Mouse (Mus musculus) induced T-regulatory cell, adult 2 months (primary cell): Measurements from ENCODE around the gene Pfkfb3.

Experiments used
- DNase-seq: peaks from one replicate; pipeline ENCODE4 v3.0.0-alpha.2; 2012; ENCODE audit warnings: low read depth

Pfkfb3 gene

DNA sequence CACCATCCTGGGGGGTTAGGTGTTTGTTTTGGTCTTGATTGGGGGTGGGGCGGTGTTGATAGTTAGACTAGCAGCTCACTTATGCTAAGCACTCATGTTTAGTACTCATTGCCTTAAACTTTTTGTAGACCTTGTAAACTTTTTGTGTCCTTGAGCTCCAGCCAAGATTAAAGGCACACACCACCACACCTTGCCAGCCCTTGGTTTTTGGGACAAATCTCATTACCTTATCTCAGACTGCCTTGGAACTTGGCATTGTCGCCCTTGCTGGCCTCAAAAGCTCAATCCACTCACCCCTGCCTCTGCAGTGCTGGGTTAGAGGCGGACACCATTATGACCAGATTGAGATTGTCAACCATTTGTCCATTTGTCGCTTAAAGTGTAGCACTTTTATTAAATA lies 125.3 kb downstream of the Pfkfb3 start:
- DNase-seq: no peak

DNA sequence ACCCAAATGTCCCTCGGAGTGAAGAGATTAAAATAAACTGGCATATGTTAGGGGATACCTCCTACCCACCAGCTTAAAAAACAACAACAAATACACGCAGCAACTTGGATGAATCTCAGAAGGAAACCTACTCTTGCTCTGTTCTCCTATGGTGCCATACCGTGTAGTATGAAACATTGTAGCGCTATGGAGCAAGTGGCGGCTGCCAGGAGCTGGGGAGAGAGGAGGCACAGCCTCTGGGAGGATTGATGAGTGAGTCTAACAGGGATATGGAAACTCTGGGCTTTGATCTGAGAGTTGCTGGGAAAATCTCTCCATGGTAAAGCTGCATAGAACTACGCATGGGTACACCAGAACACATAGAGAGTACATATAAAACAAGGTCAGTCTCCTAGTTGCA lies 126.3 kb downstream of the Pfkfb3 start:
- no peak for DNase-seq

DNA sequence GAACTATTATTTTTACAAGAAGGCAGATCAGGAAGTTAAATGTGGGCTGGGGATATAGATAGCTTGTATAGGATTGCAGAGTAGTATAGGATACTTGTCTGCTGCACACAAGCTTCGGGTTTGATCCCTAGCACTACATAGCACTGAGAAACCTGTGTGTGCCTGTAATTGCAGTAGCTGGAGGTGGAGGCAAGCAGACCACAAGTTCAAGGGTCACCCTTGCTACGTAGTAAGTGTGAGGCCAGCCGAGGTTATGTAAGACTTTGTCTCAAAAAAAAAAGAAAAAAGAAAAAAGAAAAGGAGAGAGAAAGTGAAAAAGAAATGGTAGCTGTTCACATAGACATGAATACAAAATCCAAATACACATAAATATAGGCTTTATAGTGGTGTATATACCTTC lies 127.5 kb downstream of the Pfkfb3 start:
- no peak for DNase-seq

DNA sequence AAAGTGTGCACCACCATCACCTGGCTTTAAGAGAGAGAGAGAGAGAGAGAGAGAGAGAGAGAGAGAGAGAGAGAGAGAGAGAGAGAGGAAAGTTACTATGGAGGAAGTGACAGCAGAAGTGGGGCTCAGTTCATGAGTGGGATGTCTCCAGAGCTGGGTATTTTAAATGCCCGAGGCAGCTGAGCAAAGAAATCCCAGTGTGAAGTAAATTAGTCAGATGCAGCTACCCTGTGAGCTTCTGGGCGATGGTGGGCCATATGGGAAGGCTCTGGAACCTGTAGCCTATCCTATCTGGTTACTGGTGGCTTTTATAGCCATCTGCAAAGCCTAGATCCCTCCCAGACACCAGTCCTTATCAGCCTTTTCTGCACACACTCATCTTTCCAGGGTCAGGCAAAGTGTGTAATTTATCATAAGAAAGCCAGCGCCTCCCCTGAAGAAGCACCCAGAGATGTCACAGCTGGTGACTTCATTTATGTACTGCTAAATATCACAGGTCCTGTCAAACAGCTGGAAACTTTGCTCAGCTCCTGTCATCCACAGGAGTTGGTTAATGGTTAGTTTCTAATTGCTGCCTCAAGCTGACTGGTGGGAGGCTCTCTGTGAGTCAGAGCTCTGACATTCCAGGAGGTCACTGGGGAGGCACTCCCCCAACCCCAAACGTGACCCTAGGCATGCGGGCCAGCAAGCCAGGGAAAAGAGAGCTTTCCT lies 128.3 kb downstream of the Pfkfb3 start:
- no peak for DNase-seq

DNA sequence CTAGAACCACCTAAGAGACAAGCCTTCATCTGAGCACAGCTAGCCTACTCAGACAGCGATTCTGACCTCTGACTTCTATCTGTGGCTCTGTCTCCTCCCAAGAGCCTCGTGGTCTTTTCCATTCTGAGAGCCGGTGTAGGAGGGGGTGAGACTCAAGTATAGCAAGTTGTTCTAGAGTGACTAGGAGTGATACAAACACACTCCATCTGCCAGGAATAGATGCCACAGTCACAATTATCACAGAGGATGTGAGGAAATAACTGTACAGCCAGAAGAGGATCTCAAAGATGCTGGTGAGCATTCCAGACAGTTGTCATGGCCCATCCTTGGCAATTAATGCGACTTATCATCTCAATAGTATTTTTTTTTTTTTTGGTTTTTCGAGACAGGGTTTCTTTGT lies 129.6 kb downstream of the Pfkfb3 start:
- no peak for DNase-seq

DNA sequence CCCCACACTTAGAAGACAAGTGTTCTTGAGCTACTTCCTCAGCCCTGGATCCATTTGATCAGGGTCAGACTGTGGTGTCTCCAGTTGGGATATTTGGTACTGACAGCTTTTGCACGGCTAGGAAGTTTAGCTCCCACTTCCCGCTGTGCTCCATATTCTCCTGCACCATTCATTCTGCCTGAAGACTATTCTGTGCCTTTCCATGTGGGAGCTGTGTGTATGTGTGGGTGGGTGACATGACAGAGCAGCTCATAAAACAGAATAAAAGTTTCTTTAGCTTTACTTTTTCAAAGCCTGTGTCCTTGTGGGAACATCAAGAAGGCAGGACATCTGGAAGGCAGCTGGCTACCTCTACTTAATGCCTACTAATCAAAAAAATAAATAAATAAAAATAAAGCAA lies 130.5 kb downstream of the Pfkfb3 start:
- DNase-seq: no peak

DNA sequence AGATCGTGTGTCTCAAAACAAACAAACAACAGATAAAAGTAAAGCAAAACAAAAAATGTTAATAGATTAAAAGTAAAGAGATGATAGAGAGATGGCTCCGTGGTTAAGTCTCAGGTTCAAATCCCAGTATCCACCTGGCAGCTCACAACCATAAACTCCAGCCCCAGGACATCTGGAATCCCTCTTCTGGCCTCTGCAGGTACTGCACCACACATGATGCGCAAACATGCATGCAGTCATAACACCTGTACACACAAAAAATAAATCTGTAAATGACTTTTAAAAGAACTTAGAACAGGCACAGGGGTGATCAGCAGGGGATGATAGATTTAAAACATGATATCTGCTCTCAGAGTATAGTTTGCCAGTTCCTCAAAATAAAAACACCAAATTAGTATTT lies 131.5 kb downstream of the Pfkfb3 start:
- peak; percentile 51 for DNase-seq
